Mouse (Mus musculus): Measurements from ENCODE around the gene Kcnk3. TPM values are rescaled to one million over a fixed set of nuclear protein-coding genes. Genes with fewer than 3 reads are reported as not detected.

Gene Kcnk3
- polyA plus RNA-seq, 1 experiment, result 0.11 TPM

- no peaks in the 10 kb centered on the region for H3K79me2 ChIP-seq (ENCODE audit: control insufficient read depth, insufficient read depth)
- H3K36me3 ChIP-seq (ENCODE audit: control insufficient read depth, insufficient read depth), result no peaks in the 10 kb centered on the region
- TF ChIP-seq MAX (IDR thresholded peaks at IDR 0.05; ENCODE audit: low read depth) (no peak), MYOG (IDR thresholded peaks at IDR 0.05; ENCODE audit: control insufficient read depth in 1 of 3, insufficient read depth in 1 of 3, insufficient read length in 2 of 3, low read depth in 2 of 3) (no peak)
- no peak overlapping the region for H3K4me2 ChIP-seq (ENCODE audit: low read depth)
- H3K27me3 ChIP-seq (ENCODE audit: control insufficient read depth, insufficient read depth, insufficient read length), result peaks cover 38% of the 10 kb centered on the region
- no peak overlapping the region for H3ac ChIP-seq (ENCODE audit: control insufficient read depth, insufficient read length)
- H3K4me3 ChIP-seq, result no peak overlapping the region
Observed at GRCm38 (mm10) chr5:30630401-30630800, 42.4 kb downstream of the Kcnk3 start.

GRCm38 (mm10) chr5:30632134-30632533 is 44.2 kb downstream of the Kcnk3 start:
- Histone ChIP-seq H3ac (ENCODE audit: control insufficient read depth, insufficient read length) (no peak overlapping the region), H3K79me2 (ENCODE audit: control insufficient read depth, insufficient read depth) (no peaks in the 10 kb centered on the region), H3K4me2 (ENCODE audit: low read depth) (no peak overlapping the region), H3K27me3 (ENCODE audit: control insufficient read depth, insufficient read depth, insufficient read length) (peaks cover 35% of the 10 kb centered on the region), H3K4me3 (no peak overlapping the region), H3K36me3 (ENCODE audit: control insufficient read depth, insufficient read depth) (no peaks in the 10 kb centered on the region)
- TF ChIP-seq MYOG (IDR thresholded peaks at IDR 0.05; ENCODE audit: control insufficient read depth in 1 of 3, insufficient read depth in 1 of 3, insufficient read length in 2 of 3, low read depth in 2 of 3) (no peak), TCF12 (IDR thresholded peaks at IDR 0.05; ENCODE audit: insufficient read depth, poor library complexity, severe bottlenecking) (no peak), TCF3 (IDR thresholded peaks at IDR 0.05; ENCODE audit: insufficient read length, low read depth) (no peak), POLR2AphosphoS2 (IDR thresholded peaks at IDR 0.05; ENCODE audit: insufficient read length, low read depth) (no peak), POLR2A (IDR thresholded peaks at IDR 0.05; ENCODE audit: insufficient read length, low read depth) (no peak), SRF (IDR thresholded peaks at IDR 0.05; ENCODE audit: control insufficient read depth, insufficient read length, low read depth) (no peak), CEBPB (IDR thresholded peaks at IDR 0.05; ENCODE audit: insufficient read depth, poor library complexity, severe bottlenecking) (no peak), USF1 (IDR thresholded peaks at IDR 0.05; ENCODE audit: low read depth) (no peak), MYOD1 (IDR thresholded peaks at IDR 0.05; ENCODE audit: control insufficient read depth in 1 of 3, insufficient read length in 2 of 3, low read depth in 2 of 3) (no peak), REST (IDR thresholded peaks at IDR 0.05; ENCODE audit: insufficient read depth, insufficient read length) (no peak), MAX (IDR thresholded peaks at IDR 0.05; ENCODE audit: low read depth) (no peak), E2F4 (IDR thresholded peaks at IDR 0.05; ENCODE audit: insufficient read depth) (no peak)

GRCm38 (mm10) chr5:30636994-30637393 is 49.0 kb downstream of the Kcnk3 start:
- TF ChIP-seq SRF (IDR thresholded peaks at IDR 0.05; ENCODE audit: control insufficient read depth, insufficient read length, low read depth) (no peak), POLR2AphosphoS2 (IDR thresholded peaks at IDR 0.05; ENCODE audit: insufficient read length, low read depth) (no peak), MAX (IDR thresholded peaks at IDR 0.05; ENCODE audit: low read depth) (no peak), TCF3 (IDR thresholded peaks at IDR 0.05; ENCODE audit: insufficient read length, low read depth) (no peak), CEBPB (IDR thresholded peaks at IDR 0.05; ENCODE audit: insufficient read depth, poor library complexity, severe bottlenecking) (no peak), MYOG (IDR thresholded peaks at IDR 0.05; ENCODE audit: control insufficient read depth in 1 of 3, insufficient read depth in 1 of 3, insufficient read length in 2 of 3, low read depth in 2 of 3) (no peak), POLR2A (IDR thresholded peaks at IDR 0.05; ENCODE audit: insufficient read length, low read depth) (no peak), MYOD1 (IDR thresholded peaks at IDR 0.05; ENCODE audit: control insufficient read depth in 1 of 3, insufficient read length in 2 of 3, low read depth in 2 of 3) (no peak), REST (IDR thresholded peaks at IDR 0.05; ENCODE audit: insufficient read depth, insufficient read length) (no peak), USF1 (IDR thresholded peaks at IDR 0.05; ENCODE audit: low read depth) (no peak), TCF12 (IDR thresholded peaks at IDR 0.05; ENCODE audit: insufficient read depth, poor library complexity, severe bottlenecking) (no peak), E2F4 (IDR thresholded peaks at IDR 0.05; ENCODE audit: insufficient read depth) (no peak)
- no peak overlapping the region for H3K4me2 ChIP-seq (ENCODE audit: low read depth)
- no peaks in the 10 kb centered on the region for H3K36me3 ChIP-seq (ENCODE audit: control insufficient read depth, insufficient read depth)
- no peaks in the 10 kb centered on the region for H3K79me2 ChIP-seq (ENCODE audit: control insufficient read depth, insufficient read depth)
- H3ac ChIP-seq (ENCODE audit: control insufficient read depth, insufficient read length), result no peak overlapping the region
- peaks cover 5% of the 10 kb centered on the region for H3K27me3 ChIP-seq (ENCODE audit: control insufficient read depth, insufficient read depth, insufficient read length)
- H3K4me3 ChIP-seq, result no peak overlapping the region

- TF ChIP-seq MYOG (IDR thresholded peaks at IDR 0.05; ENCODE audit: control insufficient read depth in 1 of 3, insufficient read depth in 1 of 3, insufficient read length in 2 of 3, low read depth in 2 of 3) (no peak), TCF12 (IDR thresholded peaks at IDR 0.05; ENCODE audit: insufficient read depth, poor library complexity, severe bottlenecking) (no peak), REST (IDR thresholded peaks at IDR 0.05; ENCODE audit: insufficient read depth, insufficient read length) (no peak)
- no peaks in the 10 kb centered on the region for H3K36me3 ChIP-seq (ENCODE audit: control insufficient read depth, insufficient read depth)
- no peak overlapping the region for H3ac ChIP-seq (ENCODE audit: control insufficient read depth, insufficient read length)
- H3K79me2 ChIP-seq (ENCODE audit: control insufficient read depth, insufficient read depth), result no peaks in the 10 kb centered on the region
- H3K27me3 ChIP-seq (ENCODE audit: control insufficient read depth, insufficient read depth, insufficient read length), result peaks cover 5% of the 10 kb centered on the region
- H3K4me2 ChIP-seq (ENCODE audit: low read depth), result no peak overlapping the region
- H3K4me3 ChIP-seq, result no peak overlapping the region
Observed at GRCm38 (mm10) chr5:30638041-30638440, 50.1 kb downstream of the Kcnk3 start.

DNA sequence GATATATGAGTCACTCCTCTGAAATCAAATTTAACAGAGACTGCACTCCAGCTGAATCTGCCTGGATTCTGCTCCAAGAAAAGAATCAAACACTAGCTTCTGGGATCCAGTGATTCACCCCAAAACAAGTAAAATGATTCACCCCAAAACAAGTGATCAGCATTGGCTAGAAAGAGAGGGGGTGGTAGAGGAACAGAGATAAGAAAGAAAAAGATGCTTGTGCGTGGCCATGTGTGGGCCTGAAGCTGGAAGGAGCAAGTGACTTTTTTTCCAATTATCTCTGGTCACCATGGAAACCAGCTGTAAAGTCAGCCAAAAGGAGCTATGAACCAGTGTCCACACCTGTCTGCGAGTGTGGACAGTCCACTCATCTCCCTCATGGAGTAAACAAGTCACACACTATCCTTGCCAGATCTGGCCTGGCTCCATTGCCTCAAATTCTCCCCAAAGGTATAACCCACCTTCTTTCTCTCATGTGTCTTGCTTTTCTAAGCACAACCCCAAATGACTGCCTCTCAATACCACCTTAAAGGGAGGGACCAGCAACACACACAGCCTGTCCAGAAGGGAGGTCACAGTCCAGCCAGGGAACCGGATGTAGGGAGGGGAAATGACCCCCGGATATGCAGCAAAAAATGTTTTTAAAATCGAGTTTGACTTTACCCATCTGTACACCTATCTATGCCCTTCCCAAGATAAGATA is 55.7 kb downstream of the Kcnk3 start:
- H3K36me3 ChIP-seq (ENCODE audit: control insufficient read depth, insufficient read depth), result no peaks in the 10 kb centered on the region
- TF ChIP-seq E2F4 (IDR thresholded peaks at IDR 0.05; ENCODE audit: insufficient read depth) (no peak), MAX (IDR thresholded peaks at IDR 0.05; ENCODE audit: low read depth) (no peak)
- H3K27me3 ChIP-seq (ENCODE audit: control insufficient read depth, insufficient read depth, insufficient read length), result no peaks in the 10 kb centered on the region
- no peak overlapping the region for H3K4me3 ChIP-seq
- H3K79me2 ChIP-seq (ENCODE audit: control insufficient read depth, insufficient read depth), result peaks cover 6% of the 10 kb centered on the region
- H3ac ChIP-seq (ENCODE audit: control insufficient read depth, insufficient read length), result no peak overlapping the region
- H3K4me2 ChIP-seq (ENCODE audit: low read depth), result no peak overlapping the region
